8 mouse cellular contexts compared by ENCODE assay signal in genomic region chr1:128590816-128591720, GRCm38 (mm10). TPM values are rescaled to one million over a fixed set of nuclear protein-coding genes. Genes with fewer than 3 reads are reported as not detected.
A peak's percentile ranks its signal among the peaks of the same experiment; 100 is the strongest.
DNase-seq lines count a peak whose midpoint lies in the region; ATAC-seq lines count a peak whose summit lies in the region.

No protein-coding gene starts in this region.

- H3K4me3 ChIP-seq in hindbrain, embryonic 13.5 days = peak overlapping the region; percentile 69
- peak overlapping the region; percentile 56 for H3K4me3 ChIP-seq in liver, embryonic 12.5 days
- H3K4me3 ChIP-seq in stomach, embryonic 16.5 days (replicated peaks; ENCODE audit: low read length) = peak overlapping the region; percentile 68

- peak; percentile 19 to 47 for DNase-seq in cerebellum, postnatal 25 days
- DNase-seq in cerebellum, adult 8-10 months = no peak
- peak; percentile 46 to 53 for DNase-seq in adrenal gland, postnatal 36 days
- peak; percentile 27 for DNase-seq in forelimb bud, embryonic 11.5 days (ENCODE audit: low read depth, low spot score)
- peak; percentile 86 to 91 for DNase-seq in monocyte, adult 2 months (ENCODE audit: low read depth in 1 of 2, low spot score in 2 of 2)

- H3K4me1 ChIP-seq in hindbrain, embryonic 13.5 days (replicated peaks) = peaks cover 78% of the 10 kb centered on the region
- H3K4me1 ChIP-seq in liver, embryonic 12.5 days = peaks cover 19% of the 10 kb centered on the region
- peaks cover 37% of the 10 kb centered on the region for H3K4me1 ChIP-seq in stomach, embryonic 16.5 days (ENCODE audit: control insufficient read depth, insufficient read depth, low read length)

- peak overlapping the region; percentile 95 for H3K4me2 ChIP-seq in hindbrain, embryonic 13.5 days
- H3K4me2 ChIP-seq in liver, embryonic 12.5 days = peak overlapping the region; percentile 73
- H3K4me2 ChIP-seq in stomach, embryonic 16.5 days (ENCODE audit: low read depth, low read length) = peak overlapping the region; percentile 94

- ATAC-seq in hindbrain, embryonic 13.5 days (ENCODE audit: low FRiP score) = no peak
- no peak for ATAC-seq in liver, embryonic 12.5 days
- no peak for ATAC-seq in stomach, embryonic 16.5 days (ENCODE audit: insufficient read depth, low FRiP score)

- H3K36me3 ChIP-seq in hindbrain, embryonic 13.5 days = peaks cover 3% of the 10 kb centered on the region; the same call in 1 of the 2 replicates
- no peaks in the 10 kb centered on the region for H3K36me3 ChIP-seq in liver, embryonic 12.5 days
- H3K36me3 ChIP-seq in stomach, embryonic 16.5 days (ENCODE audit: control insufficient read depth, insufficient read depth, low read length) = peaks cover 8% of the 10 kb centered on the region; the same call in 1 of the 2 replicates

- WGBS in hindbrain, embryonic 13.5 days = under 1% methylated on average over 63 of the region's 63 CpGs
- WGBS in liver, embryonic 12.5 days (ENCODE audit: insufficient replicate concordance) = under 1% methylated on average over 63 of the region's 63 CpGs
- WGBS in stomach, embryonic 16.5 days = under 1% methylated on average over 63 of the region's 63 CpGs

- 0 out of 2 replicates have a peak, but pooled peaks cover 4% of the 10 kb centered on the region for H3K27me3 ChIP-seq in hindbrain, embryonic 13.5 days
- H3K27me3 ChIP-seq in liver, embryonic 12.5 days (replicated peaks) = peaks cover 80% of the 10 kb centered on the region
- no peaks in the 10 kb centered on the region for H3K27me3 ChIP-seq in stomach, embryonic 16.5 days (ENCODE audit: control insufficient read depth, insufficient read depth, low read length)

- H3K9ac ChIP-seq in hindbrain, embryonic 13.5 days = peak overlapping the region; percentile 88
- peak overlapping the region; percentile 35; the same call in 1 of the 2 replicates for H3K9ac ChIP-seq in liver, embryonic 12.5 days
- peak overlapping the region; percentile 75 for H3K9ac ChIP-seq in stomach, embryonic 16.5 days (ENCODE audit: low read length)

- H3K9me3 ChIP-seq in hindbrain, embryonic 13.5 days = no peaks in the 10 kb centered on the region
- H3K9me3 ChIP-seq in liver, embryonic 12.5 days (replicated peaks) = no peaks in the 10 kb centered on the region
- H3K9me3 ChIP-seq in stomach, embryonic 16.5 days (replicated peaks; ENCODE audit: control insufficient read depth, low read length) = no peaks in the 10 kb centered on the region

- peak overlapping the region; percentile 88 for H3K27ac ChIP-seq in hindbrain, embryonic 13.5 days
- H3K27ac ChIP-seq in liver, embryonic 12.5 days = no peak overlapping the region
- H3K27ac ChIP-seq in stomach, embryonic 16.5 days (ENCODE audit: low read length) = peak overlapping the region; percentile 62

RNA-seq across cellular contexts. Expression of gene Cxcr4, which starts 1.0 kb away (rescaled TPM):
- 10 to 100 TPM; 15.6 to 87.6 TPM for total RNA-seq in adrenal gland, postnatal 36 days (2021)
- polyA plus RNA-seq in hindbrain, embryonic 13.5 days (2015; fragmentation: Nextera tagmentation; extraction: Ambion mirVana) = 15.4 and 15.5 TPM in 2 replicates
- 0.88 and 0.93 TPM in 2 replicates for polyA plus RNA-seq in liver, embryonic 12.5 days (2016; fragmentation: Nextera tagmentation; extraction: Ambion mirVana)
- 6.1 and 7.6 TPM in 2 replicates for polyA plus RNA-seq in stomach, embryonic 16.5 days (2015; fragmentation: Nextera tagmentation; extraction: Ambion mirVana)

Comparison
In these comparisons a context has a peak if more than half of its experiments do, and no peak if none do; other contexts are left out.
1. H3K9ac ChIP-seq: peak in every context shown above with its lines; median percentile 88 in hindbrain, embryonic 13.5 days; 75 in stomach, embryonic 16.5 days; 35 in liver, embryonic 12.5 days.